Mouse (Mus musculus) erythroblast, embryonic 14.5 days (primary cell): ENCODE measurements around the gene Wdr83os.

Experiments used
- GATA1 ChIP-seq: IDR thresholded peaks from 2 replicates; pipeline ENCODE4 v1.6.1; 2012; ENCODE audit warnings: low read length, inconsistent platforms, mixed read lengths
- TAL1 ChIP-seq: IDR thresholded peaks from 3 replicates; pipeline ENCODE4 v1.6.1; 2012; ENCODE audit warnings: low read length, inconsistent platforms, mixed read lengths

DNA sequence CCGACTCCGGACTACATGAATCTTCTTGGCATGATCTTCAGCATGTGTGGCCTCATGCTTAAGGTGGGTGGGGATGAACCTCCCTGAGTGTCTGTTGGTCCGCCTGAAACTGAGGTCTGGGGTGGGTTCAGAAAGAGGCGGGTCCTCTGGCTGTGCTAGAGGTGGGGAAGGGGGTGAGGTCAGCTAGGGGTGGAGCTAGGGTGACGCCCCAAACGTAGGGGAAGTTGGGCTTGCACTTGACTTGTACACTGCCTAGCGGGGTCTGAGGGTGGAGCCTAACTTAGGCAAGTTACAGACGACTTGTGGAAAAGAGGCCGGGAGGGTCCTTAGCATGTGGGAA, 646 bp downstream of the Wdr83os start, which contains the start of gene Wdr83:
- TF ChIP-seq GATA1 (no peak), TAL1 (no peak)
